Mouse (Mus musculus) forebrain, embryonic 12.5 days (tissue): ENCODE results near the gene Comp. TPM values are rescaled to one million over a fixed set of nuclear protein-coding genes. Genes with fewer than 3 reads are reported as not detected.

Source experiments
- ATAC-seq: fragments of 200-750 bp; cut with Nextera tagmentation; 2 replicates; pipeline ENCODE4 v1.8.0; 2017; ENCODE audit warnings: moderate TSS enrichment; ENCODE audit not compliant: low FRiP score
- H3K27ac ChIP-seq: fragments of 300-500 bp; sonication (generic); 2 replicates; pipeline ENCODE4 v1.5.1; 2016; ENCODE audit warnings: mild to moderate bottlenecking
- H3K27me3 ChIP-seq: fragments of 300-500 bp; sonication (generic); 2 replicates; pipeline ENCODE4 v1.6.1; 2016; ENCODE audit warnings: mild to moderate bottlenecking
- H3K36me3 ChIP-seq: fragments of 300-500 bp; sonication (generic); replicated peaks from 2 replicates; pipeline ENCODE4 v1.6.1; 2016; ENCODE audit warnings: mild to moderate bottlenecking
- H3K4me1 ChIP-seq: fragments of 300-500 bp; sonication (generic); 2 replicates; pipeline ENCODE4 v1.6.1; 2016
- H3K4me2 ChIP-seq: fragments of 300-500 bp; sonication (generic); 2 replicates; pipeline ENCODE4 v1.6.1; 2016; ENCODE audit warnings: mild to moderate bottlenecking, moderate library complexity
- H3K4me3 ChIP-seq: fragments of 300-500 bp; sonication (generic); replicated peaks from 2 replicates; pipeline ENCODE4 v1.5.1; 2016; ENCODE audit warnings: mild to moderate bottlenecking
- H3K9ac ChIP-seq: fragments of 300-500 bp; sonication (generic); 2 replicates; pipeline ENCODE4 v1.6.1; 2016; ENCODE audit warnings: mild to moderate bottlenecking
- H3K9me3 ChIP-seq: fragments of 300-500 bp; sonication (generic); 2 replicates; pipeline ENCODE4 v1.6.1; 2016
- WGBS: fragments of 180-500 bp; shearing (Covaris S2); methylation state at CpG from one replicate; pipeline ENCODE4 v1.1.7; 2016; 5-methylcytosine and 5-hydroxymethylcytosine counted together
- polyA plus RNA-seq: library from polyadenylated mRNA; unstranded; fragments of >200 nt; fragmentation: Nextera tagmentation; extraction: Ambion mirVana; gene quantifications from 2 replicates; pipeline ENCODE4 v1.2.1, GENCODE M21; 2016

Comp gene
- polyA plus RNA-seq, 1 experiment from 2014 or later: 0.34 TPM

GRCm38 (mm10) chr8:70340659-70341058 lies 32.7 kb upstream of the Comp start:
- no peak overlapping the region for H3K4me3 ChIP-seq
- WGBS: 94% methylated on average over 7 of the region's 7 CpGs
- no peak overlapping the region for H3K9ac ChIP-seq
- H3K4me2 ChIP-seq: no peak overlapping the region
- no peaks in the 10 kb centered on the region for H3K4me1 ChIP-seq
- H3K9me3 ChIP-seq: no peaks in the 10 kb centered on the region
- peaks cover 86% of the 10 kb centered on the region for H3K36me3 ChIP-seq
- no peak for ATAC-seq
- H3K27ac ChIP-seq: no peak overlapping the region
- H3K27me3 ChIP-seq: no peaks in the 10 kb centered on the region

- Histone ChIP-seq H3K27me3 (no peaks in the 10 kb centered on the region), H3K36me3 (peaks cover 82% of the 10 kb centered on the region), H3K27ac (no peak overlapping the region), H3K9me3 (no peaks in the 10 kb centered on the region), H3K9ac (no peak overlapping the region), H3K4me1 (no peaks in the 10 kb centered on the region), H3K4me3 (no peak overlapping the region), H3K4me2 (no peak overlapping the region)
- no peak for ATAC-seq
- 91% methylated on average over 14 of the region's 14 CpGs for WGBS
These were observed 31.4 kb upstream of the Comp start for GRCm38 (mm10) chr8:70342007-70342406.

- no peaks in the 10 kb centered on the region for H3K4me1 ChIP-seq
- no peak overlapping the region for H3K4me3 ChIP-seq
- H3K4me2 ChIP-seq: no peak overlapping the region
- H3K9me3 ChIP-seq: no peaks in the 10 kb centered on the region
- no peak overlapping the region; the same call in 1 of the 2 replicates for H3K27ac ChIP-seq
- no peak for ATAC-seq
- H3K9ac ChIP-seq: no peak overlapping the region
- H3K36me3 ChIP-seq: peaks cover 74% of the 10 kb centered on the region
- WGBS: 84% methylated on average over 7 of the region's 7 CpGs
- H3K27me3 ChIP-seq: no peaks in the 10 kb centered on the region
These were observed 30.3 kb upstream of the Comp start for GRCm38 (mm10) chr8:70343076-70343475.

- ATAC-seq: no peak; the same call in 1 of the 2 replicates
- Histone ChIP-seq H3K36me3 (peaks cover 74% of the 10 kb centered on the region), H3K4me1 (peaks cover 4% of the 10 kb centered on the region), H3K4me2 (no peak overlapping the region), H3K27me3 (no peaks in the 10 kb centered on the region), H3K9ac (no peak overlapping the region), H3K9me3 (no peaks in the 10 kb centered on the region), H3K27ac (no peak overlapping the region), H3K4me3 (no peak overlapping the region)
- 61% methylated on average over 6 of the region's 6 CpGs for WGBS
These were observed 29.7 kb upstream of the Comp start for GRCm38 (mm10) chr8:70343696-70344095.

- H3K9me3 ChIP-seq: no peaks in the 10 kb centered on the region
- ATAC-seq: no peak
- no peak overlapping the region for H3K9ac ChIP-seq
- peaks cover 74% of the 10 kb centered on the region for H3K36me3 ChIP-seq
- no peak overlapping the region for H3K27ac ChIP-seq
- 85% methylated on average over 2 of the region's 2 CpGs for WGBS
- H3K4me2 ChIP-seq: no peak overlapping the region
- H3K27me3 ChIP-seq: no peaks in the 10 kb centered on the region
- peaks cover 9% of the 10 kb centered on the region for H3K4me1 ChIP-seq
- no peak overlapping the region for H3K4me3 ChIP-seq
These were observed 29.1 kb upstream of the Comp start for GRCm38 (mm10) chr8:70344279-70344678.

GRCm38 (mm10) chr8:70347443-70347842 lies 25.9 kb upstream of the Comp start:
- H3K4me3 ChIP-seq: no peak overlapping the region
- no peak for ATAC-seq
- peaks cover 48% of the 10 kb centered on the region for H3K36me3 ChIP-seq
- no peak overlapping the region for H3K9ac ChIP-seq
- no peak overlapping the region for H3K4me2 ChIP-seq
- WGBS: 90% methylated on average over 4 of the region's 4 CpGs
- no peak overlapping the region for H3K27ac ChIP-seq
- H3K27me3 ChIP-seq: no peaks in the 10 kb centered on the region
- no peaks in the 10 kb centered on the region for H3K9me3 ChIP-seq
- peaks cover 40% of the 10 kb centered on the region for H3K4me1 ChIP-seq

- H3K36me3 ChIP-seq: peaks cover 43% of the 10 kb centered on the region
- H3K27me3 ChIP-seq: no peaks in the 10 kb centered on the region
These were observed 25.4 kb upstream of the Comp start for GRCm38 (mm10) chr8:70347860-70348420.

GRCm38 (mm10) chr8:70351035-70351999 lies 22.0 kb upstream of the Comp start:
- Histone ChIP-seq H3K27ac (no peak overlapping the region), H3K4me2 (peak overlapping the region; percentile 99), H3K4me1 (peaks cover 46% of the 10 kb centered on the region), H3K27me3 (no peaks in the 10 kb centered on the region), H3K9ac (peak overlapping the region; percentile 99), H3K9me3 (no peaks in the 10 kb centered on the region), H3K4me3 (peak overlapping the region; percentile 100), H3K36me3 (peaks cover 26% of the 10 kb centered on the region)
- ATAC-seq: no peak
- WGBS: 58% methylated on average over 15 of the region's 15 CpGs

More at GRCm38 (mm10) chr8:70347860-70348420, 25.4 kb upstream of the Comp start:
- peaks cover 40% of the 10 kb centered on the region for H3K4me1 ChIP-seq
- H3K9me3 ChIP-seq: no peaks in the 10 kb centered on the region
- no peak overlapping the region for H3K9ac ChIP-seq
- no peak overlapping the region for H3K27ac ChIP-seq
- ATAC-seq: no peak
- no peak overlapping the region for H3K4me2 ChIP-seq
- 71% methylated on average over 1 of the region's 1 CpGs for WGBS
- no peak overlapping the region for H3K4me3 ChIP-seq

GRCm38 (mm10) chr8:70352000-70352384 lies 21.4 kb upstream of the Comp start:
- H3K4me3 ChIP-seq: peak overlapping the region; percentile 100
- peaks cover 21% of the 10 kb centered on the region for H3K36me3 ChIP-seq
- peak overlapping the region; percentile 99 for H3K4me2 ChIP-seq
- 33% methylated on average over 3 of the region's 3 CpGs for WGBS
- no peak overlapping the region for H3K27ac ChIP-seq
- peak overlapping the region; percentile 99 for H3K9ac ChIP-seq
- peaks cover 46% of the 10 kb centered on the region for H3K4me1 ChIP-seq
- H3K27me3 ChIP-seq: no peaks in the 10 kb centered on the region
- H3K9me3 ChIP-seq: no peaks in the 10 kb centered on the region
- no peak for ATAC-seq

GRCm38 (mm10) chr8:70352657-70353151 lies 20.7 kb upstream of the Comp start:
- H3K36me3 ChIP-seq: peaks cover 21% of the 10 kb centered on the region
- H3K9ac ChIP-seq: peak overlapping the region; percentile 99
- H3K27ac ChIP-seq: peak overlapping the region; percentile 86
- under 1% methylated on average over 52 of the region's 64 CpGs for WGBS
- H3K27me3 ChIP-seq: no peaks in the 10 kb centered on the region
- H3K4me1 ChIP-seq: peaks cover 46% of the 10 kb centered on the region
- peak overlapping the region; percentile 99 for H3K4me2 ChIP-seq
- peak overlapping the region; percentile 100 for H3K4me3 ChIP-seq
- peak; percentile 55 for ATAC-seq
- no peaks in the 10 kb centered on the region for H3K9me3 ChIP-seq

GRCm38 (mm10) chr8:70353194-70353817 lies 20.1 kb upstream of the Comp start, which contains the start of gene Upf1:
Gene Upf1 (minus strand): TSS chr8:70353278.
- under 1% methylated on average over 68 of the region's 69 CpGs for WGBS
- Histone ChIP-seq H3K4me3 (peak within 1 kb of the TSS; percentile 100), H3K9ac (peak within 1 kb of the TSS; percentile 99), H3K4me1 (peaks cover 46% of the 10 kb centered on the region), H3K36me3 (peaks cover 15% of the 10 kb centered on the region), H3K27me3 (peaks cover 5% of the 10 kb centered on the region; the same call in 1 of the 2 replicates), H3K4me2 (peak within 1 kb of the TSS; percentile 99), H3K27ac (peak within 1 kb of the TSS; percentile 86), H3K9me3 (no peaks in the 10 kb centered on the region)
- peak; percentile 91 for ATAC-seq

GRCm38 (mm10) chr8:70354004-70354403 lies 19.4 kb upstream of the Comp start:
- H3K27me3 ChIP-seq: peaks cover 12% of the 10 kb centered on the region; the same call in 1 of the 2 replicates
- peak overlapping the region; percentile 100 for H3K4me3 ChIP-seq
- WGBS: 78% methylated on average over 4 of the region's 4 CpGs
- peak overlapping the region; percentile 61; the same call in 1 of the 2 replicates for H3K9ac ChIP-seq
- H3K27ac ChIP-seq: peak overlapping the region; percentile 84
- H3K4me1 ChIP-seq: peaks cover 39% of the 10 kb centered on the region
- peak; percentile 14 for ATAC-seq
- peaks cover 8% of the 10 kb centered on the region for H3K36me3 ChIP-seq
- no peaks in the 10 kb centered on the region for H3K9me3 ChIP-seq
- H3K4me2 ChIP-seq: peak overlapping the region; percentile 99
